Mouse (Mus musculus): ENCODE measurements around the gene Hist2h2bb. TPM values are rescaled to one million over a fixed set of nuclear protein-coding genes. Genes with fewer than 3 reads are reported as not detected.
"Not testable (repeated sequence)": the region's sequence is repeated elsewhere in the genome, so short reads cannot be mapped to it uniquely, and the experiment has no call there.

Hist2h2bb gene
- 0.97 and 1.1 TPM in 2 replicates for polyA plus RNA-seq (2012; rRNA removed)

DNA sequence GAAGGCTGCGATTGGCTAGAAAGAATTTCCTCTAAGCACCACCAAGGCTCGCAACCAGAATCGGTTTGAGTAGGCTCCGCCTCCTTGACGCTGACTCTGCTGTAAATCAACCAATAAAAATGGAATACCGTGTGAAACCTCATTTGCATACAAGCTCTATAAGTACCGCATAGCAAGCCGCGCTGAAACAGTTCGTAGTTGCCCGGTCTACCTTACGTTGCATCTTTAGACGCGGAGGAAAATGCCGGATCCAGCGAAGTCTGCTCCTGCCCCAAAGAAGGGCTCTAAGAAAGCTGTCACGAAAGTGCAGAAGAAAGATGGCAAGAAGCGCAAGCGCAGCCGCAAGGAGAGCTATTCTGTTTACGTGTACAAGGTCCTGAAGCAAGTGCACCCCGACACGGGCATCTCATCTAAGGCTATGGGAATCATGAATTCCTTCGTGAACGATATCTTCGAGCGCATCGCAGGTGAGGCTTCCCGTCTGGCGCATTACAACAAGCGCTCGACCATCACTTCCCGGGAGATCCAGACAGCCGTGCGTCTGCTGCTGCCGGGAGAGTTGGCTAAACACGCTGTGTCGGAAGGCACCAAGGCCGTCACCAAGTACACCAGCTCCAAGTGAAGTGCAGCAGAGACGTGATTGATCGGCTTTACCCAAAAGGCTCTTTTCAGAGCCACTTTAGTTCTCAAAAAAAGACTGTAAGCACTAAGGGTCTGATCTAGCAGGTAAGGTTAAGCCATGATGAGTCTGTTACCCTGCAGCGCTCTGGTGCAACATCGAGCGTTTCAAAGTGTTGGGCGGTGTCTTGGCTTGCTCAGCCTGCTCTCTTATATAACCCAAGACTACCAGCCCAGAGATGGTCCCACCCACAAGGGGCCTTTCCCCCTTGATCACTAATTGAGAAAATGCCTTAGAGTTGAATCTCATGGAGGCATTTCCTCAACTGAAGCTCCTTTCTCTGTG lies at the start of gene Hist2h2bb:
Hist2h2bb (plus strand) TSS at position 242 of the 964 bp plus-strand sequence.
- H3K36me3 ChIP-seq (ENCODE audit: control insufficient read depth, insufficient read depth, low read length) = no peaks in the 10 kb centered on the region
- TF ChIP-seq CTCF (conservative IDR thresholded peaks at IDR 0.05; ENCODE audit: insufficient read depth, insufficient read length, low read depth, low read length) (no peak), POLR2A (IDR thresholded peaks at IDR 0.05; ENCODE audit: low read depth, low read length) (peak; percentile 97)
- H3K27ac ChIP-seq (ENCODE audit: insufficient read depth, low read depth, low read length) = peak within 1 kb of the TSS; percentile 91
- 2% methylated on average over 45 of the region's 45 CpGs for WGBS
- H3K27me3 ChIP-seq (replicated peaks; ENCODE audit: control insufficient read depth, insufficient read depth, low read length) = no peaks in the 10 kb centered on the region
- peak within 1 kb of the TSS; percentile 72 for H3K4me3 ChIP-seq (ENCODE audit: insufficient read depth, low read depth, low read length)
- peaks cover 8% of the 10 kb centered on the region; the same call in 1 of the 2 replicates for H3K4me1 ChIP-seq (ENCODE audit: control insufficient read depth, insufficient read depth, low read length)
- peak; percentile 98 for DNase-seq

GRCm38 (mm10) chr3:96220131-96220764 lies 49.3 kb upstream of the Hist2h2bb start:
- Histone ChIP-seq H3K4me1 (ENCODE audit: control insufficient read depth, insufficient read depth, low read length) (peaks cover 15% of the 10 kb centered on the region; the same call in 1 of the 2 replicates), H3K4me3 (ENCODE audit: insufficient read depth, low read depth, low read length) (peak overlapping the region; percentile 74), H3K27ac (ENCODE audit: insufficient read depth, low read depth, low read length) (peak overlapping the region; percentile 94)
- WGBS = 1% methylated on average over 36 of the region's 47 CpGs
- not testable (repeated sequence) for H3K36me3 ChIP-seq (ENCODE audit: control insufficient read depth, insufficient read depth, low read length); H3K27me3 ChIP-seq (replicated peaks; ENCODE audit: control insufficient read depth, insufficient read depth, low read length); DNase-seq

DNA sequence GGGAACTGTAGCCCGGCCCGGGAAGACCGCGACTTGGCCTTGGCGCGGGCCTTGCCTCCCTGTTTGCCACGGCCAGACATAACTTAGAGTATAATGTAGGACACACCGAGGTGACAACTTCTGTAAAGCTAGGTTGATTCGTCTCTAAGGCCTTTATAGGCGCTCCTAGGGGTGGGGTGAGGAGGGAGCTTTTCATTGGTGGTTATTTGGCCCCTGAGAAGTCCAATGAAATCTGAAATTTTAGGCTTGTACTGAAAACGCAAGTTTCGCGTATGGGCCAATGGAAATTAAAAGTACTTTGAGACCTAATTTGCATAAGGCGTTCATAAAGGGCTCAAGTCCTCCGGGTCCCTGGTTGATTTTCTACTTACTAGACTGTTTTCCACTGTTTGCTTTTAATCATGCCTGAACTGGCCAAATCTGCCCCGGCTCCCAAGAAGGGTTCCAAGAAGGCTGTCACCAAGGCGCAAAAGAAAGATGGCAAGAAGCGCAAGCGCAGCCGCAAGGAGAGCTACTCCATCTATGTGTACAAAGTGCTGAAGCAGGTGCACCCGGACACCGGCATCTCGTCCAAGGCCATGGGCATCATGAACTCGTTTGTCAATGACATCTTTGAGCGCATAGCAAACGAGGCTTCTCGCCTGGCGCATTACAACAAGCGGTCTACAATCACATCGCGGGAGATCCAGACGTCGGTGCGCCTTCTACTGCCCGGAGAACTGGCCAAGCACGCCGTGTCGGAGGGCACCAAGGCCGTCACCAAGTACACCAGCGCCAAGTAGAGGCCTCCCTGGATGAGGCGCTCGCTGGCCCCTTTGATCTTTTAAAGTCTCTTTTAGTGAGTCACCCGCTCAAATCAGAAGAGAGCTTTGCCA lies 48.5 kb upstream of the Hist2h2bb start, which contains the start of the genes Hist2h2ac and Hist2h2be:
Hist2h2ac (minus strand) TSS at position 116 of the 875 bp plus-strand sequence.
Hist2h2be (plus strand) TSS at position 355 of the 875 bp plus-strand sequence.
- WGBS = under 1% methylated on average over 43 of the region's 43 CpGs
- Histone ChIP-seq H3K27me3 (replicated peaks; ENCODE audit: control insufficient read depth, insufficient read depth, low read length) (no peaks in the 10 kb centered on the region), H3K27ac (ENCODE audit: insufficient read depth, low read depth, low read length) (peak within 1 kb of the TSS; percentile 94), H3K4me1 (ENCODE audit: control insufficient read depth, insufficient read depth, low read length) (peaks cover 19% of the 10 kb centered on the region; the same call in 1 of the 2 replicates), H3K4me3 (ENCODE audit: insufficient read depth, low read depth, low read length) (peak within 1 kb of the TSS; percentile 74), H3K36me3 (ENCODE audit: control insufficient read depth, insufficient read depth, low read length) (no peaks in the 10 kb centered on the region)
- TF ChIP-seq POLR2A (IDR thresholded peaks at IDR 0.05; ENCODE audit: low read depth, low read length) (peak; percentile 86), CTCF (conservative IDR thresholded peaks at IDR 0.05; ENCODE audit: insufficient read depth, insufficient read length, low read depth, low read length) (no peak)
- DNase-seq = peak; percentile 97

- peak overlapping the region; percentile 77 for H3K27ac ChIP-seq (ENCODE audit: insufficient read depth, low read depth, low read length)
- peak overlapping the region; percentile 55 for H3K4me3 ChIP-seq (ENCODE audit: insufficient read depth, low read depth, low read length)
- no peak for TF ChIP-seq POLR2A (IDR thresholded peaks at IDR 0.05; ENCODE audit: low read depth, low read length)
- no peak for TF ChIP-seq CTCF (conservative IDR thresholded peaks at IDR 0.05; ENCODE audit: insufficient read depth, insufficient read length, low read depth, low read length)
- DNase-seq = peak; percentile 33
- WGBS = 24% methylated on average over 9 of the region's 9 CpGs
- H3K4me1 ChIP-seq (ENCODE audit: control insufficient read depth, insufficient read depth, low read length) = peaks cover 19% of the 10 kb centered on the region; the same call in 1 of the 2 replicates
- H3K27me3 ChIP-seq (replicated peaks; ENCODE audit: control insufficient read depth, insufficient read depth, low read length) = no peaks in the 10 kb centered on the region
- H3K36me3 ChIP-seq (ENCODE audit: control insufficient read depth, insufficient read depth, low read length) = no peaks in the 10 kb centered on the region
These were observed 47.9 kb upstream of the Hist2h2bb start for GRCm38 (mm10) chr3:96221640-96222038.

- Histone ChIP-seq H3K27me3 (replicated peaks; ENCODE audit: control insufficient read depth, insufficient read depth, low read length) (no peaks in the 10 kb centered on the region), H3K36me3 (ENCODE audit: control insufficient read depth, insufficient read depth, low read length) (no peaks in the 10 kb centered on the region), H3K4me1 (ENCODE audit: control insufficient read depth, insufficient read depth, low read length) (peaks cover 19% of the 10 kb centered on the region; the same call in 1 of the 2 replicates), H3K27ac (ENCODE audit: insufficient read depth, low read depth, low read length) (no peak overlapping the region), H3K4me3 (ENCODE audit: insufficient read depth, low read depth, low read length) (no peak overlapping the region)
- TF ChIP-seq CTCF (conservative IDR thresholded peaks at IDR 0.05; ENCODE audit: insufficient read depth, insufficient read length, low read depth, low read length) (no peak), POLR2A (IDR thresholded peaks at IDR 0.05; ENCODE audit: low read depth, low read length) (no peak)
- WGBS = 88% methylated on average over 4 of the region's 4 CpGs
- no peak for DNase-seq
These were observed 46.8 kb upstream of the Hist2h2bb start for GRCm38 (mm10) chr3:96222774-96223173.

DNA sequence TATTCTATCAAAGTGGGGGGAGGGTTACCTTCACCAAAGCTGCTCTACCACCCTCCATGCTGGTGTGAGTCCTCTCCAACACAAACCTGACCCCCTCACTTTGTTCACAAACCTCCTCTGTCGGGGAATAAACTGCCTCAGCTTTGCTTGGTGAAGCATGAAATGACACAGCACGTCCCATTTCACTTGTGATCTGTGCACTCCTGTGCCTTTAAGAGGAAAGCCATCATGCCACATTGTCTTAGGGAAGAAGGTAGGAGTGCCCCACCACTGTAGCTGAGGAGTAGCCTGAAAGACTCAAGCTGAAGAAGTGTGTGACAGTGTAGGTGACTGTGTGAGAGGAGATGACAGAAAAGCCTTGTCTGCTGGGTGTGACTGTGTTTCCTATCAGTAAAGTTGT lies 44.1 kb upstream of the Hist2h2bb start:
- peak; percentile 21 for DNase-seq
- Histone ChIP-seq H3K27me3 (replicated peaks; ENCODE audit: control insufficient read depth, insufficient read depth, low read length) (no peaks in the 10 kb centered on the region), H3K27ac (ENCODE audit: insufficient read depth, low read depth, low read length) (no peak overlapping the region), H3K4me3 (ENCODE audit: insufficient read depth, low read depth, low read length) (no peak overlapping the region), H3K36me3 (ENCODE audit: control insufficient read depth, insufficient read depth, low read length) (no peaks in the 10 kb centered on the region), H3K4me1 (ENCODE audit: control insufficient read depth, insufficient read depth, low read length) (peaks cover 10% of the 10 kb centered on the region; the same call in 1 of the 2 replicates)
- 17% methylated on average over 2 of the region's 2 CpGs for WGBS
- no peak for TF ChIP-seq CTCF (conservative IDR thresholded peaks at IDR 0.05; ENCODE audit: insufficient read depth, insufficient read length, low read depth, low read length)

Data from kidney, adult 2 months (tissue).